Mouse (Mus musculus) megakaryocyte, embryonic 14.5 days (primary cell): Measurements from ENCODE around the gene Brd7.

Experiments
- FLI1 ChIP-seq: IDR thresholded peaks from 2 replicates; pipeline ENCODE4 v1.6.1; 2012; ENCODE audit warnings: low read length, inconsistent platforms, mixed read lengths
- GATA1 ChIP-seq: IDR thresholded peaks from 3 replicates; pipeline ENCODE4 v1.6.1; 2012; ENCODE audit warnings: mixed read lengths, low read length, inconsistent platforms, borderline replicate concordance

- no peak for TF ChIP-seq GATA1
- TF ChIP-seq FLI1: no peak
These were observed 27.6 kb downstream of the Brd7 start for GRCm38 (mm10) chr8:88334384-88334783.
